Mouse (Mus musculus) brain, embryonic 14.5 days (tissue): ENCODE data around the gene Rmdn3.
A peak's percentile ranks its signal among the peaks of the same experiment; 100 is the strongest.

Experiments used
- CTCF ChIP-seq: fragments of 200-500 bp; IDR thresholded peaks from 2 replicates; pipeline ENCODE4 v1.5.1; 2012; ENCODE audit warnings: inconsistent platforms, mild to moderate bottlenecking, moderate library complexity, borderline replicate concordance; ENCODE audit not compliant: insufficient read depth, insufficient read length; ENCODE audit errors: extremely low read depth
- POLR2A ChIP-seq: fragments of 200-500 bp; IDR thresholded peaks from 2 replicates; pipeline ENCODE4 v1.6.1; 2012; ENCODE audit warnings: mild to moderate bottlenecking, inconsistent platforms, borderline replicate concordance; ENCODE audit not compliant: poor library complexity, insufficient read depth, insufficient read length, severe bottlenecking; ENCODE audit errors: extremely low read depth

DNA sequence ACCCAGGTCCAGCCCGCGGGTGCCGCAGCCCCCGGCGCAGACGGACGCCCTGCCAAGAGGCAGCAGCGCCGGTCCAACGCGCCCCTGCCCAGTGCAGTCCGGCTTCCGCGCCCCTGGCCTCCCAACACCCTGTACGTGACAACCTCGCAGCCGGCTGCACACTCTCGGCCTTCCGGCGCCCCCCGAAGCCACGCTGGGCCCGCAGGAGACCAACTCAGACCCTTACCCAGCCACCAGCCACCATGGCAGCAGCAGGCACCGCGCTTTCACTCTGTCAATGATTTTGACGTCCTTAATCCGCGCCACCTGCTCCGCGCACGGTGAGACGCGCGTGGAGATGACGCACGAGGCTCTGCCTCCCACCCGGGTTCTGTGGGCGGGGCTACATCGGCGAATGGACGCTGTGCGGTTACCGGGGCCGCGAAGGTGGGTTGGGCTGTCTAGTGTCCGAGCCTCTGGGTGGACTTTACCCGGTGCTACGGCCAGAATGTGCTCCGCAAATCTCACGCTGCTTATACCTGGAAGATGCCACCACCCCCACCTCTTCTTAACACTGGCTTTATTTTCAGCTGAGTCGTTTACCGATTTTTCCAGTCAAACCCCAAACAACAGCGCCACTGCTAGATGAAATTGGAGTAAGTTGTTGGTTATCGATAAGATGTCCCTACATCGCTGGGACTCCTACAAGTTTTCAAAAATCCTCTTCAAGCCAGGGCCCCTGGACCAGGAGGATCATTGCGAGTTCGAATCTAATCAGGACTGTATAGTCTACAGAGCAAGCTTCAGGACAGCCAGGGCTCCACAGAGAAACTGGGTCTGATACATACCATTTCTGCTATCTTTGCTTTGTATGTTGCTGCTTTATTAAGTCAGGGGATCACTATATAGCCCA, at the start of gene Rmdn3:
- TF ChIP-seq CTCF (no peak), POLR2A (peak; percentile 52; the same call in 1 of the 2 replicates)
